Mouse (Mus musculus) kidney, adult 11 months (tissue): ENCODE data around the gene A930009A15Rik.

Source experiments
- DNase-seq: peaks from one replicate; pipeline ENCODE4 v3.0.0; 2022

The A930009A15Rik gene

GRCm38 (mm10) chr10:115569712-115570491, at the start of gene A930009A15Rik:
TSS of gene A930009A15Rik (plus strand) at chr10:115569986.
- DNase-seq: no peak

GRCm38 (mm10) chr10:115520200-115521080, 49.3 kb upstream of the A930009A15Rik start:
- DNase-seq: no peak

- no peak for DNase-seq
Observed at GRCm38 (mm10) chr10:115521081-115521451, 48.7 kb upstream of the A930009A15Rik start.

- DNase-seq: no peak
Observed at GRCm38 (mm10) chr10:115528892-115529291, 40.9 kb upstream of the A930009A15Rik start.

GRCm38 (mm10) chr10:115529768-115530167, 40.0 kb upstream of the A930009A15Rik start:
- no peak for DNase-seq

GRCm38 (mm10) chr10:115530746-115531145, 39.0 kb upstream of the A930009A15Rik start:
- DNase-seq: no peak

- no peak for DNase-seq
Observed at GRCm38 (mm10) chr10:115542917-115543316, 26.9 kb upstream of the A930009A15Rik start.

GRCm38 (mm10) chr10:115550253-115550652, 19.5 kb upstream of the A930009A15Rik start:
- DNase-seq: no peak

- DNase-seq: no peak
Observed at GRCm38 (mm10) chr10:115551069-115551468, 18.7 kb upstream of the A930009A15Rik start.

- DNase-seq: no peak
Observed at GRCm38 (mm10) chr10:115553352-115554113, 16.3 kb upstream of the A930009A15Rik start.

- no peak for DNase-seq
Observed at GRCm38 (mm10) chr10:115555191-115555765, 14.5 kb upstream of the A930009A15Rik start.

GRCm38 (mm10) chr10:115556738-115557242, 13.0 kb upstream of the A930009A15Rik start:
- no peak for DNase-seq

- DNase-seq: peak; percentile 31
Observed at GRCm38 (mm10) chr10:115561136-115561880, 8.5 kb upstream of the A930009A15Rik start.

GRCm38 (mm10) chr10:115562911-115563686, 6.7 kb upstream of the A930009A15Rik start:
- DNase-seq: no peak

- no peak for DNase-seq
Observed at GRCm38 (mm10) chr10:115563961-115564360, 5.8 kb upstream of the A930009A15Rik start.

- no peak for DNase-seq
Observed at GRCm38 (mm10) chr10:115570577-115570976, 791 bp downstream of the A930009A15Rik start.

GRCm38 (mm10) chr10:115571317-115571716, 1.5 kb downstream of the A930009A15Rik start:
- DNase-seq: no peak

GRCm38 (mm10) chr10:115571734-115572440, 2.1 kb downstream of the A930009A15Rik start:
- DNase-seq: no peak

GRCm38 (mm10) chr10:115579076-115579475, 9.3 kb downstream of the A930009A15Rik start:
- no peak for DNase-seq

- DNase-seq: no peak
Observed at GRCm38 (mm10) chr10:115579494-115579893, 9.7 kb downstream of the A930009A15Rik start.
